Mouse (Mus musculus) MEL (cell line): ENCODE measurements around the gene Klf11. TPM values are rescaled to one million over a fixed set of nuclear protein-coding genes. Genes with fewer than 3 reads are reported as not detected.

Experiments
- DNase-seq: peaks from one replicate; pipeline ENCODE4 v3.0.0; 2011; ENCODE audit warnings: low read depth, low spot score
- H3K27ac ChIP-seq: 2 replicates; pipeline ENCODE4 v1.5.1; 2012; ENCODE audit warnings: low read depth, mild to moderate bottlenecking, control low read depth, low read length, moderate library complexity; ENCODE audit not compliant: control insufficient read depth
- H3K27me3 ChIP-seq, 2 experiments: fragments of 150-350 bp in 1 of 2; sonication (generic) in 1 of 2; 2 replicates each; pipeline ENCODE4 v1.6.1; 2012; ENCODE audit warnings: low read length in 2 of 2, mild to moderate bottlenecking in 2 of 2, improper control_type of control experiment in 1 of 2, moderate library complexity in 1 of 2; ENCODE audit not compliant: insufficient read depth in 2 of 2, control insufficient read depth in 1 of 2
- H3K36me3 ChIP-seq, 2 experiments: 2 replicates each; pipeline ENCODE4 v1.6.1; 2012 to 2014; ENCODE audit warnings: low read length in 2 of 2, improper control_type of control experiment in 1 of 2, inconsistent platforms in 1 of 2, mild to moderate bottlenecking in 1 of 2; ENCODE audit not compliant: insufficient read depth in 2 of 2, control insufficient read depth in 1 of 2
- H3K4me1 ChIP-seq, 2 experiments: fragments of 150-350 bp in 1 of 2; sonication (generic) in 1 of 2; 2 replicates each; pipeline ENCODE4 v1.6.1; 2012; ENCODE audit warnings: low read length in 2 of 2, improper control_type of control experiment in 1 of 2, mild to moderate bottlenecking in 1 of 2; ENCODE audit not compliant: insufficient read depth in 2 of 2, control insufficient read depth in 1 of 2
- H3K4me3 ChIP-seq, 2 experiments: fragments of 150-350 bp in 1 of 2; sonication (generic) in 1 of 2; 2 replicates each; pipeline ENCODE4 v1.5.1; 2012; ENCODE audit warnings: low read depth in 2 of 2, low read length in 2 of 2, mild to moderate bottlenecking in 2 of 2, moderate library complexity in 2 of 2, control low read depth in 1 of 2, improper control_type of control experiment in 1 of 2; ENCODE audit not compliant: control insufficient read depth in 1 of 2, insufficient read depth in 1 of 2
- H3K79me2 ChIP-seq: 2 replicates; pipeline ENCODE4 v1.6.1; 2012; ENCODE audit warnings: mild to moderate bottlenecking, low read length, moderate library complexity; ENCODE audit not compliant: control insufficient read depth, poor library complexity, insufficient read depth
- H3K9ac ChIP-seq: 2 replicates; pipeline ENCODE4 v1.6.1; 2012; ENCODE audit warnings: low read depth, mild to moderate bottlenecking, control low read depth, low read length, moderate library complexity; ENCODE audit not compliant: control insufficient read depth, poor library complexity, severe bottlenecking
- H3K9me3 ChIP-seq: fragments of 150-350 bp; sonication (generic); replicated peaks from 2 replicates; pipeline ENCODE4 v1.6.1; 2012; ENCODE audit warnings: mild to moderate bottlenecking, low read length, improper control_type of control experiment, moderate library complexity; ENCODE audit not compliant: insufficient read depth
- BHLHE40 ChIP-seq: IDR thresholded peaks from 2 replicates; pipeline ENCODE4 v1.6.1; 2012; ENCODE audit warnings: low read depth, mild to moderate bottlenecking, inconsistent platforms, low read length, improper control_type of control experiment, borderline replicate concordance
- CHD1 ChIP-seq: IDR thresholded peaks from 2 replicates; pipeline ENCODE4 v1.6.1; 2012; ENCODE audit warnings: low read depth, mild to moderate bottlenecking, inconsistent platforms, low read length, improper control_type of control experiment
- CTCF ChIP-seq, 3 experiments: IDR thresholded peaks in 2 of 3; conservative IDR thresholded peaks in 1 of 3; 2 replicates each; pipeline ENCODE4 v1.5.1; 2011 to 2012; ENCODE audit warnings: low read length in 3 of 3, low read depth in 2 of 3, mild to moderate bottlenecking in 2 of 3, improper control_type of control experiment in 1 of 3, inconsistent platforms in 1 of 3, mixed read lengths in 1 of 3, moderate library complexity in 1 of 3; ENCODE audit not compliant: control insufficient read depth in 1 of 3, insufficient read depth in 1 of 3, poor library complexity in 1 of 3, severe bottlenecking in 1 of 3
- E2F4 ChIP-seq: IDR thresholded peaks from 2 replicates; pipeline ENCODE4 v1.6.1; 2011; ENCODE audit warnings: low read depth, low read length, improper control_type of control experiment, borderline replicate concordance
- EP300 ChIP-seq, 2 experiments: IDR thresholded peaks; 2 replicates each; pipeline ENCODE4 v1.6.1; 2011; ENCODE audit warnings: improper control_type of control experiment in 2 of 2, low read length in 2 of 2, low read depth in 1 of 2, mild to moderate bottlenecking in 1 of 2
- ETS1 ChIP-seq: IDR thresholded peaks from 2 replicates; pipeline ENCODE4 v1.6.1; 2012; ENCODE audit warnings: low read depth, mild to moderate bottlenecking, inconsistent platforms, low read length, improper control_type of control experiment, moderate library complexity
- GABPA ChIP-seq: IDR thresholded peaks from 2 replicates; pipeline ENCODE4 v1.6.1; 2012; ENCODE audit warnings: low read depth, mild to moderate bottlenecking, inconsistent platforms, low read length, improper control_type of control experiment, moderate library complexity
- GATA1 ChIP-seq: IDR thresholded peaks from 2 replicates; pipeline ENCODE4 v1.6.1; 2011; ENCODE audit warnings: low read depth, low read length, improper control_type of control experiment
- HCFC1 ChIP-seq: IDR thresholded peaks from 2 replicates; pipeline ENCODE4 v1.6.1; 2012; ENCODE audit warnings: low read depth, mild to moderate bottlenecking, inconsistent platforms, low read length, improper control_type of control experiment, moderate library complexity
- JUND ChIP-seq: IDR thresholded peaks from 2 replicates; pipeline ENCODE4 v1.6.1; 2011; ENCODE audit warnings: low read depth, mild to moderate bottlenecking, improper control_type of control experiment, low read length
- MAX ChIP-seq: IDR thresholded peaks from 2 replicates; pipeline ENCODE4 v1.6.1; 2011; ENCODE audit warnings: low read length, improper control_type of control experiment
- MAZ ChIP-seq: IDR thresholded peaks from 2 replicates; pipeline ENCODE4 v1.6.1; 2012; ENCODE audit warnings: low read depth, mild to moderate bottlenecking, inconsistent platforms, low read length, improper control_type of control experiment
- MYB ChIP-seq: IDR thresholded peaks from 2 replicates; pipeline ENCODE4 v1.6.1; 2011; ENCODE audit warnings: mild to moderate bottlenecking, low read depth, low read length, improper control_type of control experiment
- NELFE ChIP-seq: IDR thresholded peaks from 2 replicates; pipeline ENCODE4 v1.6.1; 2011; ENCODE audit warnings: low read depth, low read length, improper control_type of control experiment
- NRF1 ChIP-seq: IDR thresholded peaks from 2 replicates; pipeline ENCODE4 v1.6.1; 2014; ENCODE audit warnings: low read depth, mild to moderate bottlenecking, inconsistent platforms, low read length, improper control_type of control experiment, moderate library complexity; ENCODE audit not compliant: poor library complexity, insufficient read depth, severe bottlenecking
- POLR2A ChIP-seq, 2 experiments: IDR thresholded peaks; 2 replicates each; pipeline ENCODE4 v1.6.1; 2011 to 2012; ENCODE audit warnings: low read length in 2 of 2, mild to moderate bottlenecking in 2 of 2, control low read depth in 1 of 2, improper control_type of control experiment in 1 of 2, low read depth in 1 of 2, moderate library complexity in 1 of 2; ENCODE audit not compliant: control insufficient read depth in 1 of 2, insufficient read depth in 1 of 2, poor library complexity in 1 of 2
- POLR2AphosphoS2 ChIP-seq: IDR thresholded peaks from 2 replicates; pipeline ENCODE4 v1.6.1; 2011; ENCODE audit warnings: low read length, improper control_type of control experiment
- RCOR1 ChIP-seq: IDR thresholded peaks from 2 replicates; pipeline ENCODE4 v1.6.1; 2012; ENCODE audit warnings: low read depth, mild to moderate bottlenecking, inconsistent platforms, low read length, improper control_type of control experiment
- SIN3A ChIP-seq: IDR thresholded peaks from 2 replicates; pipeline ENCODE4 v1.6.1; 2012; ENCODE audit warnings: low read length, improper control_type of control experiment, inconsistent platforms
- SMC3 ChIP-seq: IDR thresholded peaks from 2 replicates; pipeline ENCODE4 v1.6.1; 2011; ENCODE audit warnings: low read depth, low read length, improper control_type of control experiment
- TAL1 ChIP-seq: IDR thresholded peaks from 2 replicates; pipeline ENCODE4 v1.6.1; 2012; ENCODE audit warnings: mild to moderate bottlenecking, inconsistent platforms, low read length, moderate library complexity, mixed read lengths
- TBP ChIP-seq: IDR thresholded peaks from 2 replicates; pipeline ENCODE4 v1.8.0; 2011; ENCODE audit warnings: low read depth, low read length, improper control_type of control experiment
- USF2 ChIP-seq, 2 experiments: IDR thresholded peaks; 2 replicates each; pipeline ENCODE4 v1.6.1; 2011 to 2012; ENCODE audit warnings: improper control_type of control experiment in 2 of 2, low read length in 2 of 2, borderline replicate concordance in 1 of 2, inconsistent platforms in 1 of 2, low read depth in 1 of 2, mild to moderate bottlenecking in 1 of 2; ENCODE audit not compliant: insufficient read depth in 1 of 2
- ZC3H11A ChIP-seq: IDR thresholded peaks from 2 replicates; pipeline ENCODE4 v1.6.1; 2012; ENCODE audit warnings: low read depth, mild to moderate bottlenecking, inconsistent platforms, low read length, improper control_type of control experiment
- ZMIZ1 ChIP-seq: IDR thresholded peaks from 2 replicates; pipeline ENCODE4 v1.6.1; 2012; ENCODE audit warnings: low read depth, mild to moderate bottlenecking, inconsistent platforms, low read length, improper control_type of control experiment, moderate library complexity
- ZNF384 ChIP-seq: IDR thresholded peaks from 2 replicates; pipeline ENCODE4 v1.6.1; 2012; ENCODE audit warnings: low read depth, mild to moderate bottlenecking, inconsistent platforms, low read length, improper control_type of control experiment
- polyA plus RNA-seq, 2 experiments: library from polyadenylated mRNA; stranded (reverse) in 1 of 2; unstranded in 1 of 2; fragments of >175 nt in 1 of 2; fragments of >200 nt in 1 of 2; gene quantifications; 2 replicates each; pipeline versions ENCODE4 v1.2.1 to v1.2.4; 2012; ENCODE audit warnings: low replicate concordance in 2 of 2, low read depth in 1 of 2; ENCODE audit not compliant: insufficient read length in 2 of 2, insufficient read depth in 1 of 2, missing spikeins in 1 of 2
- total RNA-seq: library from RNA; depleted of rRNA; stranded (reverse); fragments of 300-350 nt; gene quantifications from 2 replicates; pipeline ENCODE4 v1.2.3, GENCODE M21; 2012

Klf11 gene
- total and polyA plus RNA-seq, 3 experiments: 2.4 to 7.2 TPM; not detected in 1

- Histone ChIP-seq H3K4me1 (no peaks in the 10 kb centered on the region), H3K79me2 (no peaks in the 10 kb centered on the region), H3K4me3 (no peak overlapping the region), H3K9ac (no peak overlapping the region), H3K27ac (no peak overlapping the region), H3K9me3 (no peaks in the 10 kb centered on the region), H3K36me3 (no peaks in the 10 kb centered on the region), H3K27me3 (peaks cover 0 to 8% of the 10 kb centered on the region in 2 experiments; a peak in 2 of 4 replicates)
- no peak for DNase-seq
- TF ChIP-seq CTCF (IDR thresholded peaks at IDR 0.05 in 2 of 3, conservative IDR thresholded peaks at IDR 0.05 in 1 of 3; ENCODE audit: control insufficient read depth in 1 of 3, insufficient read depth in 1 of 3, low read depth in 2 of 3, low read length in 3 of 3, poor library complexity in 1 of 3, severe bottlenecking in 1 of 3) (no peak), NRF1 (no peak), ZNF384 (no peak), MAX (no peak), GATA1 (no peak), JUND (no peak), NELFE (no peak), MYB (no peak), E2F4 (no peak), SMC3 (no peak), TBP (no peak), EP300 (IDR thresholded peaks at IDR 0.05; ENCODE audit: low read depth in 1 of 2, low read length in 2 of 2) (no peak), ZMIZ1 (no peak), RCOR1 (no peak), CHD1 (no peak), HCFC1 (no peak), SIN3A (no peak), POLR2AphosphoS2 (no peak), ZC3H11A (no peak)
These were observed 31.5 kb downstream of the Klf11 start for GRCm38 (mm10) chr12:24682563-24682962.

- Histone ChIP-seq H3K36me3 (no peaks in the 10 kb centered on the region), H3K4me1 (no peaks in the 10 kb centered on the region), H3K79me2 (no peaks in the 10 kb centered on the region), H3K9ac (no peak overlapping the region), H3K27ac (no peak overlapping the region), H3K9me3 (no peaks in the 10 kb centered on the region), H3K27me3 (peaks cover 0 to 8% of the 10 kb centered on the region in 2 experiments; a peak in 2 of 4 replicates), H3K4me3 (no peak overlapping the region)
- DNase-seq: no peak
- no peak for TF ChIP-seq TAL1
- no peak for TF ChIP-seq POLR2A (IDR thresholded peaks at IDR 0.05; ENCODE audit: control insufficient read depth in 1 of 2, insufficient read depth in 1 of 2, low read depth in 1 of 2, low read length in 2 of 2, poor library complexity in 1 of 2)
- TF ChIP-seq ETS1: no peak
- no peak for TF ChIP-seq JUND
- TF ChIP-seq MAZ: no peak
- no peak for TF ChIP-seq NELFE
- no peak for TF ChIP-seq TBP
- TF ChIP-seq ZNF384: no peak
- no peak for TF ChIP-seq BHLHE40
- no peak for TF ChIP-seq USF2 (IDR thresholded peaks at IDR 0.05; ENCODE audit: borderline replicate concordance in 1 of 2, insufficient read depth in 1 of 2, low read depth in 1 of 2, low read length in 2 of 2)
- TF ChIP-seq GABPA: no peak
These were observed 32.4 kb downstream of the Klf11 start for GRCm38 (mm10) chr12:24683461-24683860.
